Mouse (Mus musculus): ENCODE results near the gene Emx2. TPM values are rescaled to one million over a fixed set of nuclear protein-coding genes. Genes with fewer than 3 reads are reported as not detected.

Emx2 gene
- polyA plus RNA-seq, 1 experiment from 2014 or later = 20.3 TPM

DNA sequence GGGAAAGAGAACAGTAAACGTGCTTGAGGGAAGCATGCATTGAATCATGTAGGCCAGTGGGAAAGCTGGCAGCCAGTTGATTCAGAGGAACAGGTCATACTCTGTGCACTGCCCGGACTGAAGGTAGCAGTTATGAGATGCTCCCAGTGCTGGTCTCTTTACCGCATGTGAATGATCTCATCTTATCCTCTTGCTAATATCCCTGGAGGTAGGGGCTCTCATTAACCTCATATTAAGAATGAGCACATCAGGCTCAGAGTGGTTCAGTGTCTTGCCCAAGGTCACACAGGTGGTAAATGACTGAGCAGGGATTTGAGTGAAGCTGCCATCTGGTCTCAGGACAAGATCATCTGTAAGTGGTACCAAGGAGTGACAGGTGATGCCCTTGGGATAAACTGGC, 21.7 kb downstream of the Emx2 start:
- no peaks in the 10 kb centered on the region for H3K9me3 ChIP-seq
- no peak for ATAC-seq
- H3K36me3 ChIP-seq = no peaks in the 10 kb centered on the region
- H3K4me1 ChIP-seq (replicated peaks) = no peaks in the 10 kb centered on the region
- H3K4me2 ChIP-seq (replicated peaks) = no peak overlapping the region
- H3K4me3 ChIP-seq (replicated peaks) = no peak overlapping the region
- H3K9ac ChIP-seq (replicated peaks) = no peak overlapping the region
- peaks cover 5% of the 10 kb centered on the region; the same call in 1 of the 2 replicates for H3K27me3 ChIP-seq
- no peak overlapping the region for H3K27ac ChIP-seq
- WGBS = 87% methylated on average over 3 of the region's 3 CpGs

DNA sequence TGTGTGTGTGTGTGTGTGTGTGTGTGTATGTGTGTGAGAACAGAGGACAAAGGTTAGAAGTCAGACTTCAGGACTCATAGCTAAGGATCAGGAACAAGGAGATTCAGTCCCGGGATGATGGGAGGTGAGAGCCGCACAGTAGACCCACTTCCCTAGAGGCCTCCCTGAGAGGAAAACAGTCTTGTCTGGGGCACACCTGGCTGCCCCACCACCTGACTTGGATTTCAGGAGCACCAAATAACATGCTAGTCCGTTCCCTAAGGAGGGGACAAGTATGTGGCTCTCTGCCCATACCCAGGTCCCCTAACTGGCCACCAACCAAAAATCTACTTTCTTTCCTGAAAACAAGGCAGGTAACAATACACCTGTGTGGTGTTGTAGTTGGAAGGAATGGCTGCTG, 22.4 kb downstream of the Emx2 start:
- H3K4me1 ChIP-seq (replicated peaks) = no peaks in the 10 kb centered on the region

DNA sequence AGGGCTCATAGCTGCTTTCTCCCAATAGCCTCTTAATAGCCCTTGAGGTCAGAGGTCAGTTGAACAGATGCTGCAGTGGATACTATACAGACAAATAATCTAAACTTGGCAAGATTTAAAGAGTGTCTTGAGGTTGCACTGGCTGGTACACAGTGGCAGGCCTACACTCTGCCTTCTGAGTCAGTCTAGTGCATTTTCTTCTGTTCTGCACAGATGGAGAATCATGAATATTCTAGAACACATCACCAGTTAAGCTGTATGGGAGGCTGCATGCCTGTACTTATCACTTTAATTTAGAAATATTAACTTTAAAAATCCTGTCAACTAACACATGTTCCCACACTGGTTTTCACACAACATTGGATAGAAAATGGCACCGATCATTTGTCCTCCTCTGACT, 34.1 kb downstream of the Emx2 start:
- Histone ChIP-seq H3K27me3 (no peaks in the 10 kb centered on the region), H3K9me3 (no peaks in the 10 kb centered on the region), H3K9ac (replicated peaks) (no peak overlapping the region), H3K4me1 (replicated peaks) (peaks cover 8% of the 10 kb centered on the region), H3K4me3 (replicated peaks) (no peak overlapping the region), H3K36me3 (no peaks in the 10 kb centered on the region), H3K4me2 (replicated peaks) (no peak overlapping the region), H3K27ac (no peak overlapping the region)
- 100% methylated on average over 1 of the region's 1 CpGs for WGBS
- ATAC-seq = no peak

More for the DNA sequence above, 22.4 kb downstream of the Emx2 start:
- H3K4me2 ChIP-seq (replicated peaks) = no peak overlapping the region
- ATAC-seq = no peak
- no peaks in the 10 kb centered on the region for H3K9me3 ChIP-seq
- WGBS = 88% methylated on average over 3 of the region's 3 CpGs
- H3K27ac ChIP-seq = no peak overlapping the region
- peaks cover 5% of the 10 kb centered on the region; the same call in 1 of the 2 replicates for H3K27me3 ChIP-seq
- no peak overlapping the region for H3K9ac ChIP-seq (replicated peaks)
- H3K36me3 ChIP-seq = no peaks in the 10 kb centered on the region
- H3K4me3 ChIP-seq (replicated peaks) = no peak overlapping the region

DNA sequence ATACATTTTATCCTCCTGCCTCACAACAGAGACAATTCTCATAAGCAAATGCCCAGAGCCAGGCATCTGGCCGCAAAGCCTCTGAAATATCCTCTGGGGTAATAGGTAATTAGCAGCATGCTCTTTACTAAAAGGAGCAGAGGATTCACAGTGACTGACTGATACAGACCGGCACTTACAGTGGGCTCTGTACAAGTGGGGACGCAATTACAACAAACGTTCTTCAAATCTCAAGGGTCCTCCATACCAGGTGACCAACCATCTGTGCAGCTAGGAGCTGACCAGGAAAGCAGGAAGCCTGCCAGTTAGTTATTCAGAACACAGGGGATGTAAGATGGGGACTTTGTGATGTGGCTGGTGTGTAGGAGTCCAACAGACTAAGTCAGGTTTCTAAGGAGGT, 38.7 kb downstream of the Emx2 start:
- no peak overlapping the region for H3K4me2 ChIP-seq (replicated peaks)
- H3K4me3 ChIP-seq (replicated peaks) = no peak overlapping the region
- H3K4me1 ChIP-seq (replicated peaks) = peaks cover 10% of the 10 kb centered on the region
- ATAC-seq = peak; percentile 62
- H3K36me3 ChIP-seq = no peaks in the 10 kb centered on the region
- H3K27me3 ChIP-seq = no peaks in the 10 kb centered on the region
- 54% methylated on average over 4 of the region's 4 CpGs for WGBS
- no peak overlapping the region for H3K9ac ChIP-seq (replicated peaks)
- no peaks in the 10 kb centered on the region for H3K9me3 ChIP-seq
- no peak overlapping the region for H3K27ac ChIP-seq

DNA sequence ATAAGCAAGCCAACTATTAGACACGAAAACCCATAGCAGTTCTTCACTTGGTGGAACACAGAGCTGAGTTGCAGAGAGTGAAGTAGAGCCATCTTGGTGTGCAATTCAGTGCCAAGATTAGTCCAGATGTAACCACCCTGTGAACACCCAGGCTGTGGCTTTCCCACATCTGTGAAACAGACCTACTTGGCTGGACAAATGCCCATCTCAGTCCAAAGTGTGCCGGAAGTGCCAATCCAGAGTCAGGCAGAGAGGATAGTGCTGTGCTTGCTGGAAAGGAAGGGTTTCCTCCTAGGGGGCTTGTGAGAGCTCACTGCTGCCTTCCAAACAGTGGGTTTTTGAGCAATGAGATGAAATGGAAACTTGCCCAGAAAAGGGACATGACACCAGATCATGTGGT, 50.7 kb downstream of the Emx2 start:
- no peak overlapping the region for H3K4me2 ChIP-seq (replicated peaks)
- no peaks in the 10 kb centered on the region for H3K36me3 ChIP-seq
- H3K9ac ChIP-seq (replicated peaks) = no peak overlapping the region
- H3K4me3 ChIP-seq (replicated peaks) = no peak overlapping the region
- no peaks in the 10 kb centered on the region for H3K27me3 ChIP-seq
- no peak for ATAC-seq
- no peak overlapping the region for H3K27ac ChIP-seq
- no peaks in the 10 kb centered on the region for H3K9me3 ChIP-seq
- H3K4me1 ChIP-seq (replicated peaks) = no peaks in the 10 kb centered on the region
- 95% methylated on average over 2 of the region's 2 CpGs for WGBS

DNA sequence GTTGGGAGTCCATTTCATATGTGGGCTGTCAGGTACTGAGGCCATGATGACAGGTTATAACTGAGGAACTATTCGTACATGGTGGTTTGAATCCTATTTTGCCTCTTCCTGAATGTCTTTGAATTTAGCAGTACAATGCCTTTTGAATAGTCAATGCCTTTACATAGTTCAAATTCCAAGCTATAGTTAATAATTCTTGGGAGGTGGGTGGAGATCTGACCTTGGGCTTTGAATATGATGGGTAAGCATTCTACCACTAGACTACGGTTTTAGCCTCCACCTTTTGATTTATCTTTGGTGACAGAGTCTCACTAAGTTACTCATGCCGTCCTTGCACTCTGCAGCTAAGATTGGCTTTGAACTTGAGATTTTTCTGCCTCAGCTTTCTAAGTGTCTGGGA, 55.0 kb downstream of the Emx2 start:
- no peak overlapping the region for H3K9ac ChIP-seq (replicated peaks)
- no peaks in the 10 kb centered on the region for H3K27me3 ChIP-seq
- no peak overlapping the region for H3K4me2 ChIP-seq (replicated peaks)
- no peak for ATAC-seq
- no peaks in the 10 kb centered on the region for H3K9me3 ChIP-seq
- H3K27ac ChIP-seq = no peak overlapping the region
- WGBS = 88% methylated on average over 3 of the region's 3 CpGs
- no peaks in the 10 kb centered on the region for H3K36me3 ChIP-seq
- H3K4me1 ChIP-seq (replicated peaks) = no peaks in the 10 kb centered on the region
- no peak overlapping the region for H3K4me3 ChIP-seq (replicated peaks)

Other genes starting within 250 kb of the Emx2 start
- not detected in 2 replicates for gene Kcnk18, start 239.2 kb upstream of the Emx2 start, polyA plus RNA-seq (2015; fragmentation: Nextera tagmentation; extraction: Ambion mirVana)
- 28.1 and 31.5 TPM in 2 replicates for gene Slc18a2, start 197.5 kb upstream of the Emx2 start, polyA plus RNA-seq (2015; fragmentation: Nextera tagmentation; extraction: Ambion mirVana)
- gene Rps12-ps3, start 136.1 kb upstream of the Emx2 start, polyA plus RNA-seq (2015; fragmentation: Nextera tagmentation; extraction: Ambion mirVana) = 1.7 and 6.7 TPM in 2 replicates
- 9.3 and 9.5 TPM in 2 replicates for gene Pdzd8, start 112.6 kb upstream of the Emx2 start, polyA plus RNA-seq (2015; fragmentation: Nextera tagmentation; extraction: Ambion mirVana)